20 mouse cellular contexts compared by ENCODE assay signal in the genomic region with DNA sequence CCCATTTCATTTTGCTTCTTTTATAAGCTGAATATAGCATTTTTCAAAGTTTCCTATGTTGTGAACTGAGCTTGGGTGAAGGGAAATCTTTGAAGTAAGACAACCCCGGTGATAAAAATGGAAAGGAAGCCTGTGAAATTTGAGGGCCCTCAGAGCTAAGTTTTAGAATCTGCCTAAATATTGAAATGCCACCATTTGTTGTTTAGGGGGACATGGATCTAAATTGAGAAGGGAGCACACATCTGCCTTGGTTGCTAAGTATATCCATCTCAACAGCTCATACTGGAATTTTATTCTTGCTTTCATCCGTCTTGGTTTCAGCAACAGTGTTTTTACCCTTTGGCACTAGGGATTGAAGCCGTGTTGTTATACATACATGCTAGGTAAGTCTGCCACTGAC. TPM values are rescaled to one million over a fixed set of nuclear protein-coding genes. Genes with fewer than 3 reads are reported as not detected.
"Had no signal": no experiment of that assay in that cellular context is flagged by ENCODE, and none has a peak within 500 bp of the region (broad histone marks: within the 10 kb centered on the region; RNA-seq: fewer than 3 reads in every experiment).

No protein-coding gene starts in this region.

- H3K27ac ChIP-seq: lung, embryonic 15.5 days; midbrain, embryonic 10.5 days; midbrain, embryonic 12.5 days; neural tube, embryonic 13.5 days; neural tube, embryonic 15.5 days had no signal

- H3K4me3 ChIP-seq: lung, embryonic 15.5 days; midbrain, embryonic 10.5 days; midbrain, embryonic 12.5 days; myocyte; neural tube, embryonic 13.5 days; neural tube, embryonic 15.5 days had no signal

- DNase-seq: liver, postnatal 0 days; lung, adult 2 months; lung, postnatal 14 days; lung, postnatal 4 days; midbrain, embryonic 14.5 days; retina, postnatal 1 day; right cerebral cortex, adult 18-20 months; right cerebral cortex, postnatal 25 days; right cerebral cortex, postnatal 4 days; spleen, adult 18-20 months; thymus, adult 2 months; thymus, postnatal 25 days; thymus, postnatal 4 days had no signal

RNA-seq across cellular contexts. Expression of a gene that starts 49.4 kb away (rescaled TPM):
- total RNA-seq: megakaryocyte-erythroid progenitor cell, adult 5-6 weeks had no signal
